Mouse (Mus musculus) midbrain, embryonic 11.5 days (tissue): ENCODE data around the gene Pus1. TPM values are rescaled to one million over a fixed set of nuclear protein-coding genes. Genes with fewer than 3 reads are reported as not detected.

Experiments
- ATAC-seq: fragments of 200-750 bp; cut with Nextera tagmentation; 2 replicates; pipeline ENCODE4 v1.8.0; 2017; ENCODE audit warnings: moderate TSS enrichment, moderate library complexity; ENCODE audit not compliant: low FRiP score
- DNase-seq: peaks from one replicate; pipeline ENCODE4 v3.0.0; 2015; ENCODE audit warnings: low spot score; ENCODE audit errors: missing footprints
- H3K27ac ChIP-seq: fragments of 300-500 bp; sonication (generic); 2 replicates; pipeline ENCODE4 v1.5.1; 2014; ENCODE audit warnings: low read depth, low read length
- H3K27me3 ChIP-seq: fragments of 300-500 bp; sonication (generic); 2 replicates; pipeline ENCODE4 v1.6.1; 2014; ENCODE audit warnings: mild to moderate bottlenecking, low read length, moderate library complexity, mixed read lengths; ENCODE audit not compliant: control insufficient read depth, insufficient read depth
- H3K36me3 ChIP-seq: fragments of 300-500 bp; sonication (generic); 2 replicates; pipeline ENCODE4 v1.6.1; 2014; ENCODE audit warnings: mild to moderate bottlenecking, low read length, moderate library complexity, mixed read lengths; ENCODE audit not compliant: control insufficient read depth, insufficient read depth
- H3K4me1 ChIP-seq: fragments of 300-500 bp; sonication (generic); 2 replicates; pipeline ENCODE4 v1.6.1; 2014; ENCODE audit warnings: low read length; ENCODE audit not compliant: control insufficient read depth, insufficient read depth
- H3K4me2 ChIP-seq: fragments of 300-500 bp; sonication (generic); 2 replicates; pipeline ENCODE4 v1.6.1; 2014; ENCODE audit warnings: mild to moderate bottlenecking, moderate library complexity
- H3K4me3 ChIP-seq: fragments of 300-500 bp; sonication (generic); 2 replicates; pipeline ENCODE4 v1.5.1; 2014; ENCODE audit warnings: low read depth, low read length
- H3K9ac ChIP-seq: fragments of 300-500 bp; sonication (generic); 2 replicates; pipeline ENCODE4 v1.6.1; 2014; ENCODE audit warnings: low read length
- H3K9me3 ChIP-seq: fragments of 300-500 bp; sonication (generic); 2 replicates; pipeline ENCODE4 v1.6.1; 2016; ENCODE audit warnings: low read length; ENCODE audit not compliant: control insufficient read depth
- WGBS: fragments of 180-500 bp; shearing (Covaris S2); extraction: QIAGEN DNeasy Blood & Tissue Kit; methylation state at CpG from one replicate; pipeline ENCODE4 v1.1.7; 2014; 5-methylcytosine and 5-hydroxymethylcytosine counted together
- polyA plus RNA-seq: library from polyadenylated mRNA; unstranded; fragments of >200 nt; fragmentation: Nextera tagmentation; extraction: Ambion mirVana; gene quantifications from 2 replicates; pipeline ENCODE4 v1.2.1, GENCODE M21; 2014

Gene Pus1
- polyA plus RNA-seq, 1 experiment from 2014 or later = 16.5 TPM

DNA sequence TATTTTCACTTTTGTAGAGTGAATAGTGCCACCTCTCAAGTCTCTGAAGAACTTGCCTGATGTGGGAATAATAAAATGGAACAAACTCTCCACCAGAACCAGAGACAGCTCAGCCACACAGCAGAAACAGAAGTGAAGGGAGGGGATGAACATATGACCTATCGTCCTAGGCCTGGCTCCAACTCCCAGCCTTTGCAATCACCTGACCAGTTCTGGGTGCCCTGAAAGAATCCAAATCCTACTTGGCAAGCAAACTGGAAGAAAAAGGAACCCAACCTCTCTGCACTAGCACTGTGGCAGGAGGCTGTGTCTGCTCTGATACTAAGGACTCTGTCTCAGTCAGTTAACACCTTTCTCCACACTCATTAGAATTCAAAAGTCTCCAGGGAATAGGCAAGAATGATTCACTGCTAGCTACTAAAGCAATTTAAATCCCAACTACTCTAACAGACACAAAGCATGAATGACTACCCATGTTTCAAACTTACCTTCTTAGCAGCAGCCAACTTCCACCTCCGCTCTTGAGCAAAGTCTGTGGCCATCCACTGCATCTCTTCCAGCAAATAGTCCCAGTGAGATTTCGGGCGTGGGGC lies 47.1 kb downstream of the Pus1 start:
- 98% methylated on average over 4 of the region's 4 CpGs for whole genome bisulfite sequencing
- no peak for DNase-seq

DNA sequence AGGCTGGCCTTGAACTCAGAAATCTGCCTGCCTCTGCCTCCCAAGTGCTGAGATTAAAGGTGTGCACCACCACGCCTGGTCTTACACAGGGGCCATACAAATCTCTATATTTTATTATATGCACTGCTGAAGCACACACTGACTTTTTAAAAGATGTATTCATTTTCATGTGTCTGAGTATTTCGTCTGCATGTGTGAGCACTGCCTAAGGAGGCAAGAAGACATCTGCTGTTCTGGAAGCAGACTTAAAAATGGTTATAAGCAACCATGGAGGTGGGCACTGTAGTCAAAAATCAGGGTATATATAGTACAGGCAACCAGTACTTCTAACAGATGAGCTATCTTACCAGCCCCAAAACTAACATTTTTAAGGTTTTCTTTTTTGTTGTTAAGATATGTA lies 49.2 kb downstream of the Pus1 start:
- Histone ChIP-seq H3K27me3 (no peaks in the 10 kb centered on the region), H3K4me3 (no peak overlapping the region), H3K9ac (no peak overlapping the region), H3K27ac (no peak overlapping the region), H3K4me2 (no peak overlapping the region), H3K36me3 (peaks cover 15% of the 10 kb centered on the region; the same call in 1 of the 2 replicates), H3K9me3 (no peaks in the 10 kb centered on the region), H3K4me1 (no peaks in the 10 kb centered on the region)
- WGBS = 92% methylated on average over 2 of the region's 2 CpGs
- ATAC-seq (no peak), DNase-seq (no peak)

More for the DNA sequence above, 47.1 kb downstream of the Pus1 start:
- ATAC-seq = no peak
- Histone ChIP-seq H3K9me3 (no peaks in the 10 kb centered on the region), H3K27ac (no peak overlapping the region), H3K4me2 (no peak overlapping the region), H3K4me1 (no peaks in the 10 kb centered on the region), H3K36me3 (peaks cover 20% of the 10 kb centered on the region), H3K9ac (no peak overlapping the region), H3K4me3 (no peak overlapping the region), H3K27me3 (no peaks in the 10 kb centered on the region)

DNA sequence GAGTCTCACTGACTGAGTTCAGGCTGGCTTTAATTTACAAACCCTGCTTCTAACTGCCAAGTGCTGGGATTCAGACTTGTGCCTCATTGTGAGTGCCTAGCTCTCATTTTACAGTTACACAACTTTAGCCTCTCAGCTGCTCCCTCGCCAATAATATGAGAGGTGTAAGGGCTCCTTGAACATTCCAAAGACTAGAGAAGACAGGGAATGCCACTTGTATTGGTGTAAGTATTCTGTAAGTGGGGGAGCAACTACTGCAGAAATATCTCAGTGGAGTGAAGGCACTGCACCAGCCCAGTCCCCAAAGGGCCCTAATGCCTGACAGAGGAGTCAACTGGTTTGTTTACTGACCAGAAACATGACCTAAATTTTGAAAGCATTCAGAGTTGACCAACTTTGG lies 52.6 kb downstream of the Pus1 start:
- peaks cover 22% of the 10 kb centered on the region for H3K36me3 ChIP-seq
- WGBS = 92% methylated on average over 1 of the region's 1 CpGs

More for the DNA sequence above, 52.6 kb downstream of the Pus1 start:
- Histone ChIP-seq H3K27ac (no peak overlapping the region), H3K9ac (no peak overlapping the region), H3K4me1 (no peaks in the 10 kb centered on the region), H3K4me3 (no peak overlapping the region), H3K27me3 (no peaks in the 10 kb centered on the region), H3K9me3 (no peaks in the 10 kb centered on the region), H3K4me2 (no peak overlapping the region)
- no peak for ATAC-seq
- DNase-seq = no peak

Other genes with a start within 250 kb of the Pus1 start
- 5.0 and 5.8 TPM in 2 replicates for gene Galnt9, start 236.3 kb downstream of the Pus1 start, polyA plus RNA-seq
- 54.7 and 55.6 TPM in 2 replicates for gene Noc4l, start 127.2 kb downstream of the Pus1 start, polyA plus RNA-seq
- 32.2 and 33.0 TPM in 2 replicates for gene Ddx51, start 127.2 kb downstream of the Pus1 start, polyA plus RNA-seq
- gene Ep400, start 9.9 kb downstream of the Pus1 start, polyA plus RNA-seq = 40.0 and 40.2 TPM in 2 replicates
- gene Ulk1, start 29.4 kb upstream of the Pus1 start, polyA plus RNA-seq = 28.1 and 36.1 TPM in 2 replicates
- gene Hscb, start 59.1 kb upstream of the Pus1 start, polyA plus RNA-seq = 21.0 and 25.0 TPM in 2 replicates
- 26.8 and 28.5 TPM in 2 replicates for gene Chek2, start 59.3 kb upstream of the Pus1 start, polyA plus RNA-seq
- gene Ttc28, start 99.1 kb upstream of the Pus1 start, polyA plus RNA-seq = 12.7 and 13.5 TPM in 2 replicates